Mouse (Mus musculus) hindbrain, embryonic 11.5 days (tissue): ENCODE data around the gene Hibadh. TPM values are rescaled to one million over a fixed set of nuclear protein-coding genes. Genes with fewer than 3 reads are reported as not detected.

Experiments used
- polyA plus RNA-seq: library from polyadenylated mRNA; unstranded; fragments of >200 nt; fragmentation: Nextera tagmentation; extraction: Ambion mirVana; gene quantifications from 2 replicates; pipeline ENCODE4 v1.2.1, GENCODE M21; 2014

The Hibadh gene
- polyA plus RNA-seq, 1 experiment from 2014 or later = 44.2 TPM

Other genes with a start within 250 kb of the Hibadh start
- 142 and 146 TPM in 2 replicates for gene Tax1bp1, start 73.3 kb upstream of the Hibadh start, polyA plus RNA-seq